Mouse (Mus musculus): ENCODE measurements at regions not wholly inside any gene's neighbourhood (a gene's known extent, or its start where the extent isn't known, plus 50 kb on each side); places are given as distances from the start of the nearest gene placed in this dataset.

- H3K27me3 ChIP-seq (ENCODE audit: control insufficient read depth, insufficient read depth, low read length) = no peaks in the 10 kb centered on the region
- TF ChIP-seq CTCF (IDR thresholded peaks at IDR 0.05; ENCODE audit: extremely low read depth, insufficient read length, insufficient replicate concordance, low read depth, low read length) = no peak
- TF ChIP-seq POLR2A (IDR thresholded peaks at IDR 0.05; ENCODE audit: low read depth, low read length) = no peak
- H3K4me3 ChIP-seq (ENCODE audit: low read depth, low read length) = no peak overlapping the region
- H3K36me3 ChIP-seq (ENCODE audit: control insufficient read depth, insufficient read depth, low read length) = no peaks in the 10 kb centered on the region
- WGBS = 70% methylated on average over 3 of the region's 3 CpGs
- H3K4me1 ChIP-seq (ENCODE audit: control insufficient read depth, insufficient read depth, insufficient read length, low read length) = no peaks in the 10 kb centered on the region
- H3K27ac ChIP-seq (ENCODE audit: insufficient read depth, low read depth, low read length) = no peak overlapping the region
These were observed 74.0 kb downstream of the Nxf2 start for GRCm38 (mm10) chrX:134890583-134890982.

GRCm38 (mm10) chrX:134889634-134890033 is 74.9 kb downstream of the Nxf2 start:
- TF ChIP-seq POLR2A (IDR thresholded peaks at IDR 0.05; ENCODE audit: low read depth, low read length) (no peak), CTCF (IDR thresholded peaks at IDR 0.05; ENCODE audit: extremely low read depth, insufficient read length, insufficient replicate concordance, low read depth, low read length) (no peak)
- Histone ChIP-seq H3K27me3 (ENCODE audit: control insufficient read depth, insufficient read depth, low read length) (no peaks in the 10 kb centered on the region), H3K27ac (ENCODE audit: insufficient read depth, low read depth, low read length) (no peak overlapping the region), H3K36me3 (ENCODE audit: control insufficient read depth, insufficient read depth, low read length) (no peaks in the 10 kb centered on the region), H3K4me3 (ENCODE audit: low read depth, low read length) (no peak overlapping the region), H3K4me1 (ENCODE audit: control insufficient read depth, insufficient read depth, insufficient read length, low read length) (no peaks in the 10 kb centered on the region)
- 84% methylated on average over 4 of the region's 4 CpGs for WGBS

GRCm38 (mm10) chrX:134882334-134882733 is 73.3 kb upstream of the Armcx2 start:
- Histone ChIP-seq H3K27ac (ENCODE audit: insufficient read depth, low read depth, low read length) (peak overlapping the region; percentile 35; the same call in 1 of the 2 replicates), H3K4me3 (ENCODE audit: low read depth, low read length) (no peak overlapping the region), H3K36me3 (ENCODE audit: control insufficient read depth, insufficient read depth, low read length) (no peaks in the 10 kb centered on the region), H3K4me1 (ENCODE audit: control insufficient read depth, insufficient read depth, insufficient read length, low read length) (no peaks in the 10 kb centered on the region), H3K27me3 (ENCODE audit: control insufficient read depth, insufficient read depth, low read length) (no peaks in the 10 kb centered on the region)
- TF ChIP-seq POLR2A (IDR thresholded peaks at IDR 0.05; ENCODE audit: low read depth, low read length) = no peak
- no peak for TF ChIP-seq CTCF (IDR thresholded peaks at IDR 0.05; ENCODE audit: extremely low read depth, insufficient read length, insufficient replicate concordance, low read depth, low read length)
- 73% methylated on average over 5 of the region's 5 CpGs for WGBS

- Histone ChIP-seq H3K27me3 (ENCODE audit: control insufficient read depth, insufficient read depth, low read length) (no peaks in the 10 kb centered on the region), H3K27ac (ENCODE audit: insufficient read depth, low read depth, low read length) (no peak overlapping the region), H3K36me3 (ENCODE audit: control insufficient read depth, insufficient read depth, low read length) (no peaks in the 10 kb centered on the region), H3K4me1 (ENCODE audit: control insufficient read depth, insufficient read depth, insufficient read length, low read length) (no peaks in the 10 kb centered on the region), H3K4me3 (ENCODE audit: low read depth, low read length) (no peak overlapping the region)
- 21% methylated on average over 2 of the region's 2 CpGs for WGBS
- no peak for TF ChIP-seq CTCF (IDR thresholded peaks at IDR 0.05; ENCODE audit: extremely low read depth, insufficient read length, insufficient replicate concordance, low read depth, low read length)
- no peak for TF ChIP-seq POLR2A (IDR thresholded peaks at IDR 0.05; ENCODE audit: low read depth, low read length)
These were observed 70.9 kb upstream of the Armcx2 start for GRCm38 (mm10) chrX:134879877-134880276.

- Histone ChIP-seq H3K27me3 (ENCODE audit: control insufficient read depth, insufficient read depth, low read length) (no peaks in the 10 kb centered on the region), H3K36me3 (ENCODE audit: control insufficient read depth, insufficient read depth, low read length) (no peaks in the 10 kb centered on the region), H3K27ac (ENCODE audit: insufficient read depth, low read depth, low read length) (no peak overlapping the region), H3K4me1 (ENCODE audit: control insufficient read depth, insufficient read depth, insufficient read length, low read length) (no peaks in the 10 kb centered on the region), H3K4me3 (ENCODE audit: low read depth, low read length) (no peak overlapping the region)
- 69% methylated on average over 2 of the region's 2 CpGs for WGBS
- TF ChIP-seq CTCF (IDR thresholded peaks at IDR 0.05; ENCODE audit: extremely low read depth, insufficient read length, insufficient replicate concordance, low read depth, low read length) = no peak
- TF ChIP-seq POLR2A (IDR thresholded peaks at IDR 0.05; ENCODE audit: low read depth, low read length) = no peak
These were observed 69.8 kb upstream of the Armcx2 start for GRCm38 (mm10) chrX:134878870-134879269.

- Histone ChIP-seq H3K27ac (ENCODE audit: insufficient read depth, low read depth, low read length) (no peak overlapping the region), H3K4me1 (ENCODE audit: control insufficient read depth, insufficient read depth, insufficient read length, low read length) (no peaks in the 10 kb centered on the region), H3K36me3 (ENCODE audit: control insufficient read depth, insufficient read depth, low read length) (no peaks in the 10 kb centered on the region), H3K27me3 (ENCODE audit: control insufficient read depth, insufficient read depth, low read length) (no peaks in the 10 kb centered on the region), H3K4me3 (ENCODE audit: low read depth, low read length) (no peak overlapping the region)
- WGBS = 46% methylated on average over 2 of the region's 2 CpGs
- no peak for TF ChIP-seq POLR2A (IDR thresholded peaks at IDR 0.05; ENCODE audit: low read depth, low read length)
These were observed 65.7 kb upstream of the Armcx2 start for GRCm38 (mm10) chrX:134874696-134875095.

GRCm38 (mm10) chrX:134873651-134874050 is 64.6 kb upstream of the Armcx2 start:
- no peaks in the 10 kb centered on the region for H3K4me1 ChIP-seq (ENCODE audit: control insufficient read depth, insufficient read depth, insufficient read length, low read length)
- TF ChIP-seq POLR2A (IDR thresholded peaks at IDR 0.05; ENCODE audit: low read depth, low read length) = no peak
- TF ChIP-seq CTCF (IDR thresholded peaks at IDR 0.05; ENCODE audit: extremely low read depth, insufficient read length, insufficient replicate concordance, low read depth, low read length) = no peak
- H3K27ac ChIP-seq (ENCODE audit: insufficient read depth, low read depth, low read length) = no peak overlapping the region
- no peaks in the 10 kb centered on the region for H3K36me3 ChIP-seq (ENCODE audit: control insufficient read depth, insufficient read depth, low read length)
- no peaks in the 10 kb centered on the region for H3K27me3 ChIP-seq (ENCODE audit: control insufficient read depth, insufficient read depth, low read length)
- 52% methylated on average over 1 of the region's 1 CpGs for WGBS
- H3K4me3 ChIP-seq (ENCODE audit: low read depth, low read length) = no peak overlapping the region

- WGBS = 92% methylated on average over 1 of the region's 1 CpGs
- no peaks in the 10 kb centered on the region for H3K36me3 ChIP-seq (ENCODE audit: control insufficient read depth, insufficient read depth, low read length)
- H3K27me3 ChIP-seq (ENCODE audit: control insufficient read depth, insufficient read depth, low read length) = no peaks in the 10 kb centered on the region
- H3K27ac ChIP-seq (ENCODE audit: insufficient read depth, low read depth, low read length) = no peak overlapping the region
- H3K4me1 ChIP-seq (ENCODE audit: control insufficient read depth, insufficient read depth, insufficient read length, low read length) = no peaks in the 10 kb centered on the region
- no peak overlapping the region for H3K4me3 ChIP-seq (ENCODE audit: low read depth, low read length)
- TF ChIP-seq CTCF (IDR thresholded peaks at IDR 0.05; ENCODE audit: extremely low read depth, insufficient read length, insufficient replicate concordance, low read depth, low read length) (no peak), POLR2A (IDR thresholded peaks at IDR 0.05; ENCODE audit: low read depth, low read length) (no peak)
These were observed 52.6 kb upstream of the Armcx2 start for GRCm38 (mm10) chrX:134861641-134862040.

Data from small intestine, adult 2 months (tissue).